Mouse (Mus musculus) MEL (cell line): ENCODE measurements around the gene Plbd1. TPM values are rescaled to one million over a fixed set of nuclear protein-coding genes. Genes with fewer than 3 reads are reported as not detected.

Source experiments
- DNase-seq: peaks from one replicate; pipeline ENCODE4 v3.0.0; 2011; ENCODE audit warnings: low read depth, low spot score
- H3K27ac ChIP-seq: 2 replicates; pipeline ENCODE4 v1.5.1; 2012; ENCODE audit warnings: low read depth, mild to moderate bottlenecking, control low read depth, low read length, moderate library complexity; ENCODE audit not compliant: control insufficient read depth
- H3K27me3 ChIP-seq, 2 experiments: fragments of 150-350 bp in 1 of 2; sonication (generic) in 1 of 2; 2 replicates each; pipeline ENCODE4 v1.6.1; 2012; ENCODE audit warnings: low read length in 2 of 2, mild to moderate bottlenecking in 2 of 2, improper control_type of control experiment in 1 of 2, moderate library complexity in 1 of 2; ENCODE audit not compliant: insufficient read depth in 2 of 2, control insufficient read depth in 1 of 2
- H3K36me3 ChIP-seq, 2 experiments: 2 replicates each; pipeline ENCODE4 v1.6.1; 2012 to 2014; ENCODE audit warnings: low read length in 2 of 2, improper control_type of control experiment in 1 of 2, inconsistent platforms in 1 of 2, mild to moderate bottlenecking in 1 of 2; ENCODE audit not compliant: insufficient read depth in 2 of 2, control insufficient read depth in 1 of 2
- H3K4me1 ChIP-seq, 2 experiments: fragments of 150-350 bp in 1 of 2; sonication (generic) in 1 of 2; 2 replicates each; pipeline ENCODE4 v1.6.1; 2012; ENCODE audit warnings: low read length in 2 of 2, improper control_type of control experiment in 1 of 2, mild to moderate bottlenecking in 1 of 2; ENCODE audit not compliant: insufficient read depth in 2 of 2, control insufficient read depth in 1 of 2
- H3K4me3 ChIP-seq, 2 experiments: fragments of 150-350 bp in 1 of 2; sonication (generic) in 1 of 2; 2 replicates each; pipeline ENCODE4 v1.5.1; 2012; ENCODE audit warnings: low read depth in 2 of 2, low read length in 2 of 2, mild to moderate bottlenecking in 2 of 2, moderate library complexity in 2 of 2, control low read depth in 1 of 2, improper control_type of control experiment in 1 of 2; ENCODE audit not compliant: control insufficient read depth in 1 of 2, insufficient read depth in 1 of 2
- H3K79me2 ChIP-seq: 2 replicates; pipeline ENCODE4 v1.6.1; 2012; ENCODE audit warnings: mild to moderate bottlenecking, low read length, moderate library complexity; ENCODE audit not compliant: control insufficient read depth, poor library complexity, insufficient read depth
- H3K9ac ChIP-seq: 2 replicates; pipeline ENCODE4 v1.6.1; 2012; ENCODE audit warnings: low read depth, mild to moderate bottlenecking, control low read depth, low read length, moderate library complexity; ENCODE audit not compliant: control insufficient read depth, poor library complexity, severe bottlenecking
- H3K9me3 ChIP-seq: fragments of 150-350 bp; sonication (generic); replicated peaks from 2 replicates; pipeline ENCODE4 v1.6.1; 2012; ENCODE audit warnings: mild to moderate bottlenecking, low read length, improper control_type of control experiment, moderate library complexity; ENCODE audit not compliant: insufficient read depth
- CHD1 ChIP-seq: IDR thresholded peaks from 2 replicates; pipeline ENCODE4 v1.6.1; 2012; ENCODE audit warnings: low read depth, mild to moderate bottlenecking, inconsistent platforms, low read length, improper control_type of control experiment
- CHD2 ChIP-seq: IDR thresholded peaks from 2 replicates; pipeline ENCODE4 v1.6.1; 2011; ENCODE audit warnings: low read length, improper control_type of control experiment
- E2F4 ChIP-seq: IDR thresholded peaks from 2 replicates; pipeline ENCODE4 v1.6.1; 2011; ENCODE audit warnings: low read depth, low read length, improper control_type of control experiment, borderline replicate concordance
- ELF1 ChIP-seq: IDR thresholded peaks from 2 replicates; pipeline ENCODE4 v1.6.1; 2014; ENCODE audit warnings: low read depth, mild to moderate bottlenecking, inconsistent platforms, low read length, improper control_type of control experiment, moderate library complexity
- EP300 ChIP-seq, 2 experiments: IDR thresholded peaks; 2 replicates each; pipeline ENCODE4 v1.6.1; 2011; ENCODE audit warnings: improper control_type of control experiment in 2 of 2, low read length in 2 of 2, low read depth in 1 of 2, mild to moderate bottlenecking in 1 of 2
- GABPA ChIP-seq: IDR thresholded peaks from 2 replicates; pipeline ENCODE4 v1.6.1; 2012; ENCODE audit warnings: low read depth, mild to moderate bottlenecking, inconsistent platforms, low read length, improper control_type of control experiment, moderate library complexity
- HCFC1 ChIP-seq: IDR thresholded peaks from 2 replicates; pipeline ENCODE4 v1.6.1; 2012; ENCODE audit warnings: low read depth, mild to moderate bottlenecking, inconsistent platforms, low read length, improper control_type of control experiment, moderate library complexity
- JUND ChIP-seq: IDR thresholded peaks from 2 replicates; pipeline ENCODE4 v1.6.1; 2011; ENCODE audit warnings: low read depth, mild to moderate bottlenecking, improper control_type of control experiment, low read length
- MAX ChIP-seq: IDR thresholded peaks from 2 replicates; pipeline ENCODE4 v1.6.1; 2011; ENCODE audit warnings: low read length, improper control_type of control experiment
- MYC ChIP-seq: IDR thresholded peaks from 2 replicates; pipeline ENCODE4 v1.6.1; 2011; ENCODE audit warnings: low read depth, mild to moderate bottlenecking, low read length, improper control_type of control experiment, moderate library complexity
- NELFE ChIP-seq: IDR thresholded peaks from 2 replicates; pipeline ENCODE4 v1.6.1; 2011; ENCODE audit warnings: low read depth, low read length, improper control_type of control experiment
- NRF1 ChIP-seq: IDR thresholded peaks from 2 replicates; pipeline ENCODE4 v1.6.1; 2014; ENCODE audit warnings: low read depth, mild to moderate bottlenecking, inconsistent platforms, low read length, improper control_type of control experiment, moderate library complexity; ENCODE audit not compliant: poor library complexity, insufficient read depth, severe bottlenecking
- POLR2A ChIP-seq, 2 experiments: IDR thresholded peaks; 2 replicates each; pipeline ENCODE4 v1.6.1; 2011 to 2012; ENCODE audit warnings: low read length in 2 of 2, mild to moderate bottlenecking in 2 of 2, control low read depth in 1 of 2, improper control_type of control experiment in 1 of 2, low read depth in 1 of 2, moderate library complexity in 1 of 2; ENCODE audit not compliant: control insufficient read depth in 1 of 2, insufficient read depth in 1 of 2, poor library complexity in 1 of 2
- POLR2AphosphoS5 ChIP-seq: IDR thresholded peaks from 2 replicates; pipeline ENCODE4 v1.6.1; 2012; ENCODE audit warnings: low read depth, borderline replicate concordance, mild to moderate bottlenecking, inconsistent platforms, low read length, moderate library complexity, mixed read lengths
- SIN3A ChIP-seq: IDR thresholded peaks from 2 replicates; pipeline ENCODE4 v1.6.1; 2012; ENCODE audit warnings: low read length, improper control_type of control experiment, inconsistent platforms
- SMC3 ChIP-seq: IDR thresholded peaks from 2 replicates; pipeline ENCODE4 v1.6.1; 2011; ENCODE audit warnings: low read depth, low read length, improper control_type of control experiment
- TCF12 ChIP-seq: IDR thresholded peaks from 2 replicates; pipeline ENCODE4 v1.6.1; 2014; ENCODE audit warnings: low read depth, mild to moderate bottlenecking, inconsistent platforms, low read length, improper control_type of control experiment, moderate library complexity
- USF2 ChIP-seq, 2 experiments: IDR thresholded peaks; 2 replicates each; pipeline ENCODE4 v1.6.1; 2011 to 2012; ENCODE audit warnings: improper control_type of control experiment in 2 of 2, low read length in 2 of 2, borderline replicate concordance in 1 of 2, inconsistent platforms in 1 of 2, low read depth in 1 of 2, mild to moderate bottlenecking in 1 of 2; ENCODE audit not compliant: insufficient read depth in 1 of 2
- ZC3H11A ChIP-seq: IDR thresholded peaks from 2 replicates; pipeline ENCODE4 v1.6.1; 2012; ENCODE audit warnings: low read depth, mild to moderate bottlenecking, inconsistent platforms, low read length, improper control_type of control experiment
- ZKSCAN1 ChIP-seq: IDR thresholded peaks from 2 replicates; pipeline ENCODE4 v1.6.1; 2012; ENCODE audit warnings: low read depth, mild to moderate bottlenecking, inconsistent platforms, low read length, improper control_type of control experiment, moderate library complexity
- ZMIZ1 ChIP-seq: IDR thresholded peaks from 2 replicates; pipeline ENCODE4 v1.6.1; 2012; ENCODE audit warnings: low read depth, mild to moderate bottlenecking, inconsistent platforms, low read length, improper control_type of control experiment, moderate library complexity
- ZNF384 ChIP-seq: IDR thresholded peaks from 2 replicates; pipeline ENCODE4 v1.6.1; 2012; ENCODE audit warnings: low read depth, mild to moderate bottlenecking, inconsistent platforms, low read length, improper control_type of control experiment
- polyA plus RNA-seq, 2 experiments: library from polyadenylated mRNA; stranded (reverse) in 1 of 2; unstranded in 1 of 2; fragments of >175 nt in 1 of 2; fragments of >200 nt in 1 of 2; gene quantifications; 2 replicates each; pipeline versions ENCODE4 v1.2.1 to v1.2.4; 2012; ENCODE audit warnings: low replicate concordance in 2 of 2, low read depth in 1 of 2; ENCODE audit not compliant: insufficient read length in 2 of 2, insufficient read depth in 1 of 2, missing spikeins in 1 of 2
- total RNA-seq: library from RNA; depleted of rRNA; stranded (reverse); fragments of 300-350 nt; gene quantifications from 2 replicates; pipeline ENCODE4 v1.2.3, GENCODE M21; 2012

Gene Plbd1
- total and polyA plus RNA-seq, 3 experiments, result not detected

DNA sequence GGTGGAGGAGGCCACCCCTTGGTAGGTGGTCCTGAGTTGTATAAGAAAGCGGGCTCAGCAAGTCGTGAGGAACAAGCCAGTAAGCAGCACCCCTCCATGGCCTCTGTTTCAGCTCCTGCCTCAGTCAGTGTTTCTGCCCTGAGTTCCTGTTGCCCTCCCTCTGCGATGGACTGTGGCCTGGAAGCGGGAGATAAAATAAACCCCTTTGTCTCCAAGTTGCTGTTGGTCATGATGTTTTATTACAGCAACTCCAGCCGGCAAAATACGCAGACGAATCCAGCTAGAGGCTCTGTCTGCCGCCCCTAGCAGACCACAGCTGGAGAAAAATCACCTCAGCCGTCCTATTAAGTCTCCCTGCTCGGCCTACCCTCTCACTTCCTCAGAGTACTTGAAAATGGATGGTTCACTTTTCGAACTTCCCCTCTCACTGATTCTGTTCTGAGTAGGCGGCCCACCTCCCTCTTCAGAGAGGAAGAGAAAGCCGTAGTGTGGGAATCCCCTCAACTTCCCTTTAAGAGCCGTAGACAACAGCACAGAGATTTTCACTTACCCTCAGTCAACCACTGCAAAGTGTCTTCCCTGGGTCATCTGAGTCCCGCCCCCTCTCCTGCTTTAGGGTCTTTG lies 28.2 kb upstream of the Plbd1 start:
- no peaks in the 10 kb centered on the region for H3K79me2 ChIP-seq
- H3K9me3 ChIP-seq, result no peaks in the 10 kb centered on the region
- no peaks in the 10 kb centered on the region for H3K27me3 ChIP-seq
- no peaks in the 10 kb centered on the region for H3K4me1 ChIP-seq
- H3K36me3 ChIP-seq, result no peaks in the 10 kb centered on the region
- TF ChIP-seq POLR2AphosphoS5, result no peak
- TF ChIP-seq TCF12, result no peak
- no peak for TF ChIP-seq NELFE
- no peak for TF ChIP-seq POLR2A (IDR thresholded peaks at IDR 0.05; ENCODE audit: control insufficient read depth in 1 of 2, insufficient read depth in 1 of 2, low read depth in 1 of 2, low read length in 2 of 2, poor library complexity in 1 of 2)
- TF ChIP-seq SMC3, result no peak
- no peak for TF ChIP-seq CHD2
- TF ChIP-seq ZNF384, result no peak
- no peak for TF ChIP-seq GABPA
- no peak for TF ChIP-seq HCFC1
- TF ChIP-seq ZKSCAN1, result no peak
- no peak for TF ChIP-seq MYC
- no peak for TF ChIP-seq ZC3H11A
- TF ChIP-seq EP300 (IDR thresholded peaks at IDR 0.05; ENCODE audit: low read depth in 1 of 2, low read length in 2 of 2), result no peak
- TF ChIP-seq ELF1, result no peak
- TF ChIP-seq USF2 (IDR thresholded peaks at IDR 0.05; ENCODE audit: borderline replicate concordance in 1 of 2, insufficient read depth in 1 of 2, low read depth in 1 of 2, low read length in 2 of 2), result no peak
- TF ChIP-seq NRF1, result no peak
- H3K27ac ChIP-seq, result no peak overlapping the region
- H3K4me3 ChIP-seq, result no peak overlapping the region
- no peak for DNase-seq
- H3K9ac ChIP-seq, result no peak overlapping the region

DNA sequence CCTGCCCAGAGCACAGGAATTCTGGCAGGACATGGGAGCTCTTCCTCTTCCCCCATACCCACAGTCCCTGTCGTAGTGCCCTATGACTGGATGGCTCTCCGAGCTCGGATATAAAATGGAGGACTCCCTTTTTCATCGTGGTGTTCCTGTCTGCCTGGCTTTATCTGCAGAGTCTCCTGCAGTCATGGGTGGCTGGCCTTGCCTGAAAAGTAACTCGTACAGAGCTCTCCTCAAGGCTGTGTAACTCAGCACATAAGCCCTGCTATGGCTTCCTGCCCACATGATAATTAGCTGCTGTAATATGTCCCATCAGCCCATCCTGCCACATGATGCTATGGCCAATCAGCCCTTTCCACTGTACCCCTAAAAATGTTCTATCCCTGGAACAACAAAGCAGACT lies 23.7 kb upstream of the Plbd1 start:
- Histone ChIP-seq H3K27ac (no peak overlapping the region), H3K36me3 (no peaks in the 10 kb centered on the region), H3K9ac (no peak overlapping the region), H3K9me3 (no peaks in the 10 kb centered on the region)
- no peak for DNase-seq
- TF ChIP-seq MAX (no peak), E2F4 (no peak), ZMIZ1 (no peak), JUND (no peak), ELF1 (no peak), SIN3A (no peak), CHD1 (no peak), ZNF384 (no peak)
- TF ChIP-seq, all 39 proteins: peak for 0
- Histone ChIP-seq H3K79me2 (no peaks in the 10 kb centered on the region), H3K27me3 (no peaks in the 10 kb centered on the region), H3K4me1 (no peaks in the 10 kb centered on the region), H3K4me3 (no peak overlapping the region)
